Comparison of ENCODE assay signal across 12 mouse cellular contexts in the genomic region with DNA sequence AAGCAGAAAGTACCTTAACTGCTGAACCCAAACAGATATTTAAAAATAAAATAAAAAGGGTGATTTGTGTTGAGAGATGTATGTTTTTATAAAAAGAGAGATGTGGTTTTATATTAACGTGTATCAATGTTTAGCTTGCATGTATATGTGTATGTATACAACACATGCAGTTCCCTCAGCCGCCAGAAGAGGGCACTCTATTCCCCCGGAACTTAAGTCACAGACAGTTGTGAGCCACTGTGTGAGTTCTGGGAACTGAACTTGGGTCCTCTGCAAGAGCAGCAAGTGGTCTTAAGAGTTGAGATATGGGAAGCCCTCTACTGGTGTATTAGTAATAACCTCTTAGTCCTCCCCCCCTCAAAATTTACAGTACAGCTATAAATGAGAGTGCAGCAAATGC.
DNase-seq lines count a peak whose midpoint lies in the region; ATAC-seq and TF ChIP-seq lines count a peak whose summit lies in the region.
"Had no signal": no experiment of that assay in that cellular context is flagged by ENCODE, and none has a peak within 500 bp of the region (broad histone marks: within the 10 kb centered on the region; RNA-seq: fewer than 3 reads in every experiment).

No protein-coding gene starts in this region.

- H3K27ac ChIP-seq in liver, adult 2 months (replicated peaks; ENCODE audit: insufficient read depth, low read depth, low read length) = no peak overlapping the region
- no peak overlapping the region for H3K27ac ChIP-seq in liver, embryonic 12.5 days
- H3K27ac ChIP-seq: hindbrain, embryonic 15.5 days; liver, embryonic 13.5 days; neural tube, embryonic 13.5 days; stomach, embryonic 15.5 days had no signal

- no peak for TF ChIP-seq POLR2A in liver, adult 2 months (IDR thresholded peaks at IDR 0.05; ENCODE audit: extremely low read depth, insufficient read depth, low read length)
- no peak for TF ChIP-seq POLR2A in brain, embryonic 14.5 days (IDR thresholded peaks at IDR 0.05; ENCODE audit: borderline replicate concordance, extremely low read depth, insufficient read depth, insufficient read length, poor library complexity, severe bottlenecking)

- peak; percentile 63 for DNase-seq in CD4-positive, CD25-positive, alpha-beta regulatory T cell, adult 2 months (ENCODE audit: low read depth, low spot score)
- DNase-seq in liver, adult 2 months (ENCODE audit: extremely low read depth, low read depth, low spot score) = peak; percentile 25
- no peak for DNase-seq in brain, embryonic 14.5 days (ENCODE audit: low read depth)
- peak; percentile 52 for DNase-seq in splenic B cell, adult 2 months (ENCODE audit: low read depth, low spot score)
- no peak for DNase-seq in left cerebral cortex, postnatal 25 days (ENCODE audit: low spot score in 2 of 2)
- no peak for DNase-seq in cerebellum, adult 18-20 months
- DNase-seq: liver, embryonic 13.5 days had no signal

- H3K9ac ChIP-seq in liver, adult 2 months (ENCODE audit: low read depth, low read length) = no peak overlapping the region
- no peak overlapping the region for H3K9ac ChIP-seq in liver, embryonic 12.5 days
- H3K9ac ChIP-seq: hindbrain, embryonic 15.5 days; liver, embryonic 13.5 days; neural tube, embryonic 13.5 days; stomach, embryonic 15.5 days had no signal

- WGBS in liver, adult 2 months = 73% methylated on average over 3 of the region's 3 CpGs
- WGBS in liver, embryonic 12.5 days (ENCODE audit: insufficient replicate concordance) = 57% methylated on average over 3 of the region's 3 CpGs

- no peak for ATAC-seq in CD4-positive, CD25-positive, alpha-beta regulatory T cell, adult 4 months
- ATAC-seq in liver, embryonic 12.5 days = no peak

- no peaks in the 10 kb centered on the region for H3K27me3 ChIP-seq in liver, adult 2 months (ENCODE audit: control insufficient read depth, insufficient read depth, low read length)
- H3K27me3 ChIP-seq in liver, embryonic 12.5 days (replicated peaks) = no peaks in the 10 kb centered on the region
- H3K27me3 ChIP-seq in splenic B cell, adult 2 months (ENCODE audit: control insufficient read depth, insufficient read depth, low read length, poor library complexity, severe bottlenecking) = no peaks in the 10 kb centered on the region; the same call in 1 of the 2 replicates
- H3K27me3 ChIP-seq: hindbrain, embryonic 15.5 days; liver, embryonic 13.5 days; neural tube, embryonic 13.5 days; stomach, embryonic 15.5 days had no signal

- no peak overlapping the region for H3K4me3 ChIP-seq in liver, adult 2 months (ENCODE audit: insufficient read depth, low read depth, low read length)
- H3K4me3 ChIP-seq in liver, embryonic 12.5 days = no peak overlapping the region
- H3K4me3 ChIP-seq: hindbrain, embryonic 15.5 days; liver, embryonic 13.5 days; neural tube, embryonic 13.5 days; stomach, embryonic 15.5 days had no signal

- H3K9me3 ChIP-seq in liver, embryonic 12.5 days (replicated peaks) = peaks cover 13% of the 10 kb centered on the region
- H3K9me3 ChIP-seq: hindbrain, embryonic 15.5 days; stomach, embryonic 15.5 days had no signal

- no peaks in the 10 kb centered on the region for H3K4me1 ChIP-seq in liver, adult 2 months (ENCODE audit: control insufficient read depth, insufficient read depth, low read length)
- no peaks in the 10 kb centered on the region for H3K4me1 ChIP-seq in liver, embryonic 12.5 days
- H3K4me1 ChIP-seq: hindbrain, embryonic 15.5 days; liver, embryonic 13.5 days; neural tube, embryonic 13.5 days; stomach, embryonic 15.5 days had no signal

- intact Hi-C loops in left cerebral cortex, postnatal 25 days (cut with DNase I) = loop anchor here (2.0 kb wide), 1 partner anchor 184 kb away; no protein-coding TSS in a partner anchor

- H3K79me2 ChIP-seq in liver, adult 2 months (ENCODE audit: control insufficient read depth, insufficient read depth, low read length) = no peaks in the 10 kb centered on the region

- peaks cover 10% of the 10 kb centered on the region for H3K36me3 ChIP-seq in liver, adult 2 months (ENCODE audit: control insufficient read depth, insufficient read depth, low read length)
- H3K36me3 ChIP-seq in liver, embryonic 12.5 days = peaks cover 33% of the 10 kb centered on the region
- H3K36me3 ChIP-seq in splenic B cell, adult 2 months (ENCODE audit: control insufficient read depth, insufficient read depth, low read length, poor library complexity, severe bottlenecking) = no peaks in the 10 kb centered on the region

- no peak overlapping the region for H3K4me2 ChIP-seq in liver, embryonic 12.5 days
- H3K4me2 ChIP-seq: hindbrain, embryonic 15.5 days; liver, embryonic 13.5 days; neural tube, embryonic 13.5 days; stomach, embryonic 15.5 days had no signal

- TF ChIP-seq CTCF in liver, adult 2 months (IDR thresholded peaks at IDR 0.05; ENCODE audit: low read depth, low read length) = peak; percentile 53; the same call in 1 of the 2 replicates
- peak; percentile 43; the same call in 1 of the 2 replicates for TF ChIP-seq CTCF in brain, embryonic 14.5 days (IDR thresholded peaks at IDR 0.05; ENCODE audit: borderline replicate concordance, extremely low read depth, insufficient read depth, insufficient read length)

Comparison
In these comparisons a context has a peak if more than half of its experiments do, and no peak if none do; other contexts are left out.
1. DNase-seq: peak in CD4-positive, CD25-positive, alpha-beta regulatory T cell, adult 2 months (single experiment), liver, adult 2 months (single experiment) and splenic B cell, adult 2 months (single experiment); none in brain, embryonic 14.5 days (single experiment), left cerebral cortex, postnatal 25 days (0 of 2) and cerebellum, adult 18-20 months (0 of 2).